Mouse (Mus musculus): ENCODE results near the gene Nisch. TPM values are rescaled to one million over a fixed set of nuclear protein-coding genes. Genes with fewer than 3 reads are reported as not detected.
A peak's percentile ranks its signal among the peaks of the same experiment; 100 is the strongest.

Nisch gene
- polyA plus RNA-seq, 1 experiment from 2014 or later: 382 TPM

- Histone ChIP-seq H3K36me3 (no peaks in the 10 kb centered on the region), H3K27ac (replicated peaks) (no peak overlapping the region), H3K9ac (no peak overlapping the region), H3K4me3 (no peak overlapping the region), H3K4me1 (replicated peaks) (0 out of 2 replicates have a peak, but pooled peaks cover 2% of the 10 kb centered on the region), H3K4me2 (no peak overlapping the region), H3K27me3 (no peaks in the 10 kb centered on the region), H3K9me3 (no peaks in the 10 kb centered on the region)
- no peak for ATAC-seq (ENCODE audit: low FRiP score, low read depth)
- WGBS: 81% methylated on average over 7 of the region's 7 CpGs
Observed at GRCm38 (mm10) chr14:31237101-31237882, 20.5 kb upstream of the Nisch start.

- Histone ChIP-seq H3K9me3 (no peaks in the 10 kb centered on the region), H3K4me3 (no peak overlapping the region), H3K4me1 (replicated peaks) (0 out of 2 replicates have a peak, but pooled peaks cover 2% of the 10 kb centered on the region), H3K4me2 (0 out of 2 replicates have a peak overlapping the region, but pooled peaks have one; percentile 27), H3K27me3 (no peaks in the 10 kb centered on the region), H3K36me3 (no peaks in the 10 kb centered on the region), H3K9ac (no peak overlapping the region), H3K27ac (replicated peaks) (no peak overlapping the region)
- 21% methylated on average over 11 of the region's 11 CpGs for WGBS
- ATAC-seq (ENCODE audit: low FRiP score, low read depth): 0 out of 2 replicates have a peak, but pooled peaks have one; percentile 48
Observed at GRCm38 (mm10) chr14:31233996-31234591, 17.3 kb upstream of the Nisch start.

- WGBS: 86% methylated on average over 14 of the region's 14 CpGs
- peak; percentile 47; the same call in 1 of the 2 replicates for ATAC-seq (ENCODE audit: low FRiP score, low read depth)
- H3K9me3 ChIP-seq: no peaks in the 10 kb centered on the region
- H3K4me2 ChIP-seq: no peak overlapping the region
- no peaks in the 10 kb centered on the region for H3K27me3 ChIP-seq
- no peaks in the 10 kb centered on the region for H3K36me3 ChIP-seq
- 0 out of 2 replicates have a peak, but pooled peaks cover 2% of the 10 kb centered on the region for H3K4me1 ChIP-seq (replicated peaks)
- H3K4me3 ChIP-seq: no peak overlapping the region
- H3K9ac ChIP-seq: no peak overlapping the region
- no peak overlapping the region for H3K27ac ChIP-seq (replicated peaks)
Observed at GRCm38 (mm10) chr14:31233070-31233995, 16.6 kb upstream of the Nisch start.

- 86% methylated on average over 13 of the region's 13 CpGs for WGBS
- Histone ChIP-seq H3K9ac (no peak overlapping the region), H3K4me3 (no peak overlapping the region), H3K27me3 (no peaks in the 10 kb centered on the region), H3K4me1 (replicated peaks) (0 out of 2 replicates have a peak, but pooled peaks cover 2% of the 10 kb centered on the region), H3K4me2 (no peak overlapping the region), H3K36me3 (no peaks in the 10 kb centered on the region), H3K9me3 (no peaks in the 10 kb centered on the region), H3K27ac (replicated peaks) (no peak overlapping the region)
- ATAC-seq (ENCODE audit: low FRiP score, low read depth): no peak
Observed at GRCm38 (mm10) chr14:31232404-31233069, 15.8 kb upstream of the Nisch start.

- Histone ChIP-seq H3K27me3 (no peaks in the 10 kb centered on the region), H3K9me3 (no peaks in the 10 kb centered on the region), H3K36me3 (no peaks in the 10 kb centered on the region), H3K4me1 (replicated peaks) (peaks cover 2% of the 10 kb centered on the region; the same call in 1 of the 2 replicates), H3K4me2 (no peak overlapping the region), H3K4me3 (no peak overlapping the region), H3K27ac (replicated peaks) (no peak overlapping the region), H3K9ac (no peak overlapping the region)
- ATAC-seq (ENCODE audit: low FRiP score, low read depth): no peak
- WGBS: 76% methylated on average over 8 of the region's 8 CpGs
Observed at GRCm38 (mm10) chr14:31230442-31230841, 13.7 kb upstream of the Nisch start.

- H3K4me3 ChIP-seq: no peak overlapping the region
- no peak overlapping the region for H3K9ac ChIP-seq
- ATAC-seq (ENCODE audit: low FRiP score, low read depth): no peak
- H3K9me3 ChIP-seq: no peaks in the 10 kb centered on the region
- no peaks in the 10 kb centered on the region; the same call in 1 of the 2 replicates for H3K4me1 ChIP-seq (replicated peaks)
- 72% methylated on average over 6 of the region's 6 CpGs for WGBS
- no peak overlapping the region for H3K4me2 ChIP-seq
- H3K27me3 ChIP-seq: no peaks in the 10 kb centered on the region
- no peak overlapping the region for H3K27ac ChIP-seq (replicated peaks)
- no peaks in the 10 kb centered on the region for H3K36me3 ChIP-seq
Observed at GRCm38 (mm10) chr14:31228234-31228633, 11.5 kb upstream of the Nisch start.

GRCm38 (mm10) chr14:31226978-31227377 lies 10.2 kb upstream of the Nisch start:
- Histone ChIP-seq H3K4me1 (replicated peaks) (no peaks in the 10 kb centered on the region; the same call in 1 of the 2 replicates), H3K27me3 (no peaks in the 10 kb centered on the region), H3K4me2 (no peak overlapping the region), H3K9me3 (no peaks in the 10 kb centered on the region), H3K36me3 (no peaks in the 10 kb centered on the region), H3K4me3 (no peak overlapping the region), H3K9ac (no peak overlapping the region), H3K27ac (replicated peaks) (peak overlapping the region; percentile 42; the same call in 1 of the 2 replicates)
- WGBS: 46% methylated on average over 4 of the region's 4 CpGs
- peak; percentile 70 for ATAC-seq (ENCODE audit: low FRiP score, low read depth)

GRCm38 (mm10) chr14:31217666-31218065 lies 920 bp upstream of the Nisch start, which contains the start of gene Sema3g:
TSS of gene Sema3g (plus strand) at chr14:31217860.
- WGBS: 13% methylated on average over 11 of the region's 11 CpGs
- peaks cover 13% of the 10 kb centered on the region for H3K4me1 ChIP-seq (replicated peaks)
- H3K27ac ChIP-seq (replicated peaks): no peak within 1 kb of the TSS; the same call in 1 of the 2 replicates
- no peak within 1 kb of the TSS for H3K9ac ChIP-seq
- H3K4me3 ChIP-seq: no peak within 1 kb of the TSS
- H3K9me3 ChIP-seq: no peaks in the 10 kb centered on the region
- no peak; the same call in 1 of the 2 replicates for ATAC-seq (ENCODE audit: low FRiP score, low read depth)
- no peaks in the 10 kb centered on the region for H3K36me3 ChIP-seq
- H3K4me2 ChIP-seq: peak within 1 kb of the TSS; percentile 25
- H3K27me3 ChIP-seq: no peaks in the 10 kb centered on the region

- Histone ChIP-seq H3K4me1 (replicated peaks) (peaks cover 13% of the 10 kb centered on the region), H3K36me3 (no peaks in the 10 kb centered on the region), H3K27ac (replicated peaks) (no peak overlapping the region), H3K9ac (no peak overlapping the region; the same call in 1 of the 2 replicates), H3K4me3 (no peak overlapping the region), H3K4me2 (peak overlapping the region; percentile 15; the same call in 1 of the 2 replicates), H3K27me3 (no peaks in the 10 kb centered on the region), H3K9me3 (no peaks in the 10 kb centered on the region)
- 34% methylated on average over 15 of the region's 15 CpGs for WGBS
- ATAC-seq (ENCODE audit: low FRiP score, low read depth): peak; percentile 77
Observed at GRCm38 (mm10) chr14:31215157-31216002, 1.4 kb downstream of the Nisch start.

- H3K9ac ChIP-seq: no peak overlapping the region
- no peak for ATAC-seq (ENCODE audit: low FRiP score, low read depth)
- WGBS: 89% methylated on average over 3 of the region's 3 CpGs
- H3K27me3 ChIP-seq: no peaks in the 10 kb centered on the region
- no peaks in the 10 kb centered on the region for H3K36me3 ChIP-seq
- no peak overlapping the region for H3K4me2 ChIP-seq
- no peak overlapping the region for H3K27ac ChIP-seq (replicated peaks)
- no peak overlapping the region for H3K4me3 ChIP-seq
- H3K4me1 ChIP-seq (replicated peaks): peaks cover 13% of the 10 kb centered on the region
- no peaks in the 10 kb centered on the region for H3K9me3 ChIP-seq
Observed at GRCm38 (mm10) chr14:31214684-31215083, 2.1 kb downstream of the Nisch start.
